Mouse (Mus musculus) lung, adult 2 months (tissue): ENCODE results near the gene Med27.

Experiments used
- CTCF ChIP-seq: fragments of 200-500 bp; IDR thresholded peaks from 2 replicates; pipeline ENCODE4 v1.5.1; 2011; ENCODE audit warnings: mild to moderate bottlenecking, low read length, control low read depth; ENCODE audit not compliant: insufficient read depth
- POLR2A ChIP-seq: fragments of 200-500 bp; IDR thresholded peaks from 2 replicates; pipeline ENCODE4 v1.6.1; 2011; ENCODE audit warnings: low read depth, mild to moderate bottlenecking, control low read depth, low read length, borderline replicate concordance; ENCODE audit errors: extremely low read depth

DNA sequence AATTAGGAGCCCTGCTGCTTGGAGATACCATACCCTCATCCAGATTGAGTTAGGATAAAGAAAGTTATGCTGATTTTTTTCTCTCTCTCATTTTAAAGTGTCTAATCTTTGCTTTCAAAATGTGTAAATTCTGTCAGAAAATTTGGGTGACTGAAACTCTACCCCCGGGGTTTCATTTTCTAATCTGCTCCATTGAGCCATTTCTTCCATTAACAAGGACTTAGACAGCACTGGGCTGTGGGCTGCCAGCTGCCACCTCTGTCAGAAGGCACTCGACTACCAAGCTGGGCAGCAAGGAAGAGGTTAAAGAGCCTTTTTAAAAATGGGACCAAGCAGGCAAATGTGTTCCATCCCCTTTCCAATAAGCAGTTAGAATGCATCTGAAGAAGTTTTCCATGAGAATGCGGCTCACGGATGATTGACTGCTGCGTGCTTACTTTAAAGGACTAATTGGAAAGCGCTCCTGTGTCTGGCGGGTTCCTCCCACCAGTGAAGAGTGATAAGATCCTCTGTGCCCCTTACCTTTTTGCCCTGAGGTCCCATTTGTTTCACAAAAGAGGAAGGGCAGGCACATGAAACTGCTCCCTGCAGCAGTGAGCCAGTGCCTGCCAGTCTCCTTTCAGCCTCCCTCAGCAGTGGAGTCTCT lies 93.4 kb downstream of the Med27 start:
- TF ChIP-seq POLR2A (no peak), CTCF (no peak)
